27 mouse cellular contexts compared by ENCODE assay signal in the genomic region with DNA sequence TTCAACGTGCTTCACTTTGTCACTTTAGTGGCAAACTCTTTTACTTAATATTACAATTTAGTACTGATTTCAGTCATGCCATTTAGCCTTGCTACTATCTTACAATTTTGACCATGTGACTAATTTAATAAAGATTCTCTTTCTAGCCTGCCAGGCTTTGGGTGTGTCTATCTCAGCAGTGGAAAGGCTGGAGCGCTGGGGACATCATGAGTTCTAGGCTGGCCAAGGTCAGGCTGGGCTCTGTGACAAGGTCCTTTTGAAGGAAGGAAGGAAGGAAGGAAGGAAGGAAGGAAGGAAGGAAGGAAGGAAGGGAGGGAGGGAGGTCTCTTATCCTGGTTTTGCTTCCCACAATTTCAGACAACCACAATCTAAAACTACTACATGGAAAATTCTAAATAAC. TPM values are rescaled to one million over a fixed set of nuclear protein-coding genes. Genes with fewer than 3 reads are reported as not detected.
DNase-seq lines count a peak whose midpoint lies in the region; ATAC-seq and TF ChIP-seq lines count a peak whose summit lies in the region.
"Had no signal": no experiment of that assay in that cellular context is flagged by ENCODE, and none has a peak within 500 bp of the region (broad histone marks: within the 10 kb centered on the region; RNA-seq: fewer than 3 reads in every experiment).

No protein-coding gene starts in this region.

- H3K4me3 ChIP-seq in limb, embryonic 12.5 days (replicated peaks) = no peak overlapping the region
- H3K4me3 ChIP-seq in hindbrain, postnatal 0 days (ENCODE audit: low read length) = no peak overlapping the region
- H3K4me3 ChIP-seq: embryonic facial prominence, embryonic 13.5 days; embryonic facial prominence, embryonic 15.5 days; erythroblast, embryonic 14.5 days; forebrain, embryonic 10.5 days; forebrain, embryonic 12.5 days had no signal

- ATAC-seq in limb, embryonic 12.5 days (ENCODE audit: insufficient number of reproducible peaks, insufficient read depth, low FRiP score, low TSS enrichment, low read depth) = no peak
- no peak for ATAC-seq in hindbrain, postnatal 0 days
- ATAC-seq: activated CD4-positive, CD25-positive, alpha-beta regulatory T cell, adult 4 months; CD4-positive, CD25-positive, alpha-beta regulatory T cell, adult 4 months; forebrain, embryonic 14.5 days; forebrain, embryonic 16.5 days; Patski had no signal

- no peak for TF ChIP-seq CTCF in hindbrain, postnatal 0 days (IDR thresholded peaks at IDR 0.05; ENCODE audit: low read depth)

- no peaks in the 10 kb centered on the region for H3K36me3 ChIP-seq in limb, embryonic 12.5 days
- H3K36me3 ChIP-seq in hindbrain, postnatal 0 days (ENCODE audit: insufficient read depth, low read length) = no peaks in the 10 kb centered on the region; the same call in 1 of the 2 replicates
- H3K36me3 ChIP-seq: embryonic facial prominence, embryonic 13.5 days; embryonic facial prominence, embryonic 15.5 days; forebrain, embryonic 10.5 days; forebrain, embryonic 12.5 days; G1E had no signal

- 63% methylated on average over 2 of the region's 2 CpGs for WGBS in limb, embryonic 12.5 days
- WGBS in hindbrain, postnatal 0 days = 81% methylated on average over 2 of the region's 2 CpGs

- H3K27ac ChIP-seq in limb, embryonic 12.5 days = peak overlapping the region; percentile 35; the same call in 1 of the 2 replicates
- H3K27ac ChIP-seq in hindbrain, postnatal 0 days = no peak overlapping the region
- H3K27ac ChIP-seq: embryonic facial prominence, embryonic 13.5 days; embryonic facial prominence, embryonic 15.5 days; forebrain, embryonic 10.5 days; forebrain, embryonic 12.5 days had no signal

- H3K9me3 ChIP-seq in limb, embryonic 12.5 days = no peaks in the 10 kb centered on the region
- H3K9me3 ChIP-seq in hindbrain, postnatal 0 days (ENCODE audit: low read length) = no peaks in the 10 kb centered on the region
- H3K9me3 ChIP-seq: embryonic facial prominence, embryonic 13.5 days; embryonic facial prominence, embryonic 15.5 days; forebrain, embryonic 10.5 days; forebrain, embryonic 12.5 days; G1E had no signal

- no peaks in the 10 kb centered on the region for H3K27me3 ChIP-seq in limb, embryonic 12.5 days
- H3K27me3 ChIP-seq in hindbrain, postnatal 0 days (ENCODE audit: insufficient read depth, low read length) = no peaks in the 10 kb centered on the region
- H3K27me3 ChIP-seq: CH12.LX; embryonic facial prominence, embryonic 13.5 days; embryonic facial prominence, embryonic 15.5 days; forebrain, embryonic 12.5 days had no signal

- peaks cover 13% of the 10 kb centered on the region; the same call in 1 of the 2 replicates for H3K4me1 ChIP-seq in limb, embryonic 12.5 days (replicated peaks)
- H3K4me1 ChIP-seq in hindbrain, postnatal 0 days (ENCODE audit: insufficient read depth, low read length) = no peaks in the 10 kb centered on the region
- H3K4me1 ChIP-seq: forebrain, embryonic 10.5 days; forebrain, embryonic 12.5 days had no signal

- peak; percentile 58 for DNase-seq in adrenal gland, adult 2 months
- no peak for DNase-seq in adrenal gland, postnatal 4 days (ENCODE audit: low spot score in 2 of 2)
- peak; percentile 39 to 42 for DNase-seq in adrenal gland, postnatal 36 days
- no peak for DNase-seq in adrenal gland, adult 18-20 months (ENCODE audit: low spot score in 2 of 2)
- DNase-seq in heart, adult 11 months = peak; percentile 77
- DNase-seq in heart, adult 9 months (ENCODE audit: low spot score in 2 of 2) = no peak
- DNase-seq in hindbrain, postnatal 0 days (ENCODE audit: low spot score) = no peak
- DNase-seq: adrenal gland, adult 8-10 months; B cell, adult 2 months; cerebellum, adult 11-12 months; cerebellum, adult 2 months; cerebellum, adult 9-10 months; cerebellum, postnatal 10 days; cerebellum, postnatal 25 days had no signal

- no peak overlapping the region for H3K9ac ChIP-seq in limb, embryonic 12.5 days (replicated peaks)
- H3K9ac ChIP-seq in hindbrain, postnatal 0 days (replicated peaks; ENCODE audit: low read length) = no peak overlapping the region
- H3K9ac ChIP-seq: embryonic facial prominence, embryonic 13.5 days; embryonic facial prominence, embryonic 15.5 days; forebrain, embryonic 12.5 days had no signal

- no peak overlapping the region for H3K4me2 ChIP-seq in limb, embryonic 12.5 days
- no peak overlapping the region for H3K4me2 ChIP-seq in hindbrain, postnatal 0 days (ENCODE audit: low read depth, low read length)
- H3K4me2 ChIP-seq: embryonic facial prominence, embryonic 13.5 days; embryonic facial prominence, embryonic 15.5 days; forebrain, embryonic 12.5 days had no signal

RNA-seq across cellular contexts. Expression of gene Cttnbp2, which starts 39.7 kb away (rescaled TPM):
- 10 to 100 TPM; 66.9 to 81.3 TPM for total RNA-seq in adrenal gland, adult 2 months (2021)
- 12.3 and 18.9 TPM in 2 replicates for polyA plus RNA-seq in adrenal gland, adult 2 months (2012; rRNA removed)
- total RNA-seq in adrenal gland, postnatal 4 days (2021) = 10 to 100 TPM; 65.0 to 74.0 TPM
- 10 to 100 TPM; 69.7 to 80.3 TPM for total RNA-seq in adrenal gland, postnatal 36 days (2021)
- 10 to 100 TPM; 65.9 to 88.8 TPM for total RNA-seq in adrenal gland, adult 18-20 months (2021)
- 20.4 and 22.7 TPM in 2 replicates for polyA plus RNA-seq in limb, embryonic 12.5 days (2016; fragmentation: Nextera tagmentation; extraction: Ambion mirVana)
- total RNA-seq in hindbrain, postnatal 0 days (2014; rRNA removed) = 23.1 and 24.0 TPM in 2 replicates
- polyA plus RNA-seq in hindbrain, postnatal 0 days (2015; fragmentation: Nextera tagmentation; extraction: Ambion mirVana) = 30.8 and 37.6 TPM in 2 replicates
- polyA plus RNA-seq: activated CD4-positive, CD25-positive, alpha-beta regulatory T cell, adult 4 months; erythroblast, embryonic 14.5 days; G1E had no signal

Comparison
In these comparisons a context has a peak if more than half of its experiments do, and no peak if none do; other contexts are left out.
1. DNase-seq: peak in adrenal gland, adult 2 months (single experiment), adrenal gland, postnatal 36 days (2 of 2) and heart, adult 11 months (single experiment); none in adrenal gland, postnatal 4 days (0 of 2), adrenal gland, adult 18-20 months (0 of 2), heart, adult 9 months (0 of 2) and hindbrain, postnatal 0 days (single experiment).